Mouse (Mus musculus) thymus, adult 2 months (tissue): ENCODE results near the gene Alyref2. TPM values are rescaled to one million over a fixed set of nuclear protein-coding genes. Genes with fewer than 3 reads are reported as not detected.
A peak's percentile ranks its signal among the peaks of the same experiment; 100 is the strongest.

Experiments used
- DNase-seq: peaks from one replicate; pipeline ENCODE4 v3.0.0; 2021
- H3K27ac ChIP-seq: fragments of 200-500 bp; 2 replicates; pipeline ENCODE4 v1.5.1; 2012; ENCODE audit warnings: low read length, control low read depth; ENCODE audit not compliant: control insufficient read depth, insufficient read depth
- H3K27me3 ChIP-seq: fragments of 200-500 bp; 2 replicates; pipeline ENCODE4 v1.6.1; 2012; ENCODE audit warnings: mild to moderate bottlenecking, low read length, moderate library complexity, mixed read lengths; ENCODE audit not compliant: control insufficient read depth, insufficient read depth
- H3K36me3 ChIP-seq: fragments of 200-500 bp; 2 replicates; pipeline ENCODE4 v1.6.1; 2012; ENCODE audit warnings: mild to moderate bottlenecking, low read length, moderate library complexity; ENCODE audit not compliant: control insufficient read depth, insufficient read depth
- H3K4me1 ChIP-seq: fragments of 200-500 bp; replicated peaks from 2 replicates; pipeline ENCODE4 v1.6.1; 2012; ENCODE audit warnings: low read length; ENCODE audit not compliant: control insufficient read depth, insufficient read depth
- H3K4me3 ChIP-seq: fragments of 200-500 bp; 2 replicates; pipeline ENCODE4 v1.5.1; 2012; ENCODE audit warnings: mild to moderate bottlenecking, low read length, control low read depth, moderate library complexity; ENCODE audit not compliant: control insufficient read depth, insufficient read depth
- CTCF ChIP-seq: fragments of 200-500 bp; IDR thresholded peaks from 2 replicates; pipeline ENCODE4 v1.5.1; 2012; ENCODE audit warnings: mild to moderate bottlenecking, control low read depth, low read length, moderate library complexity, borderline replicate concordance; ENCODE audit not compliant: control insufficient read depth, poor library complexity, insufficient read depth; ENCODE audit errors: extremely low read depth
- POLR2A ChIP-seq: fragments of 200-500 bp; IDR thresholded peaks from 2 replicates; pipeline ENCODE4 v1.6.1; 2012; ENCODE audit warnings: mild to moderate bottlenecking, low read length, control low read depth, moderate library complexity; ENCODE audit not compliant: control insufficient read depth, poor library complexity, insufficient read depth; ENCODE audit errors: extremely low read depth
- WGBS: fragments of 180-500 bp; shearing (Covaris S2); methylation state at CpG from one replicate; pipeline ENCODE4 v1.1.7; 2018; 5-methylcytosine and 5-hydroxymethylcytosine counted together
- polyA plus RNA-seq: library from polyadenylated mRNA; depleted of rRNA; stranded (reverse); fragments of >200 nt; gene quantifications from 2 replicates; pipeline ENCODE4 v1.2.3, GENCODE M21; 2012

The Alyref2 gene
- polyA plus RNA-seq, 1 experiment = 6.6 TPM

DNA sequence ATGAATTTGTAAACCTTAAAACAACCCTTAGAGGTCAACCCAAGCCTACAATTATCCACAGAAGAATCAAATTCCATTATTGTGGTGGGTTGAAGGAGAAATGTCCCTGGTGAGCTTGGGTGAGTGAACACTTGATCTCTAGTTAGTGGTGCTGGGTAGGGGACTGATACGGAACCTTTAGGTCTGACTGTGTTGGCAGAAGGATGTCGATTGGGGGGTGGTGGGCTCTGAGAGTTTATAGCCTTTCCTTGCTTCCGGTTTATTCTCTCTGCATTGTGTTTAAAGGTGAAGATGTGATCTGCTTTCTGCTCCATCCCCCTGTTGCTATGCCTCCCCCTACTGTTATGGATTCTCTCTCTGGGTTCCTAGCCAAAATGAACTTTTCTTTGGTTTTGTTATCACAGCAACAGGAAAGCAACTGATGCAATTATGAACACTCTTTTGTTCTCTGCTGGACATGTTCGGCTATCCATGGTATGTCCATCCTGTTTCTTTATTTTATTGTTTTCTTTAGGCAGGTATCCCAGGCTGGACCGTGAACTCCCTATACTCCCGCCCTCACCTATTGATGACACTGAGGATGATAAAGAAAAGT is 2.2 kb upstream of the Alyref2 start:
- no peak for DNase-seq
- H3K27me3 ChIP-seq = no peaks in the 10 kb centered on the region
- WGBS = 76% methylated on average over 6 of the region's 6 CpGs
- peaks cover 3% of the 10 kb centered on the region; the same call in 1 of the 2 replicates for H3K4me1 ChIP-seq
- TF ChIP-seq CTCF (no peak), POLR2A (no peak)
- no peaks in the 10 kb centered on the region for H3K36me3 ChIP-seq
- H3K4me3 ChIP-seq = no peak overlapping the region
- no peak overlapping the region for H3K27ac ChIP-seq

DNA sequence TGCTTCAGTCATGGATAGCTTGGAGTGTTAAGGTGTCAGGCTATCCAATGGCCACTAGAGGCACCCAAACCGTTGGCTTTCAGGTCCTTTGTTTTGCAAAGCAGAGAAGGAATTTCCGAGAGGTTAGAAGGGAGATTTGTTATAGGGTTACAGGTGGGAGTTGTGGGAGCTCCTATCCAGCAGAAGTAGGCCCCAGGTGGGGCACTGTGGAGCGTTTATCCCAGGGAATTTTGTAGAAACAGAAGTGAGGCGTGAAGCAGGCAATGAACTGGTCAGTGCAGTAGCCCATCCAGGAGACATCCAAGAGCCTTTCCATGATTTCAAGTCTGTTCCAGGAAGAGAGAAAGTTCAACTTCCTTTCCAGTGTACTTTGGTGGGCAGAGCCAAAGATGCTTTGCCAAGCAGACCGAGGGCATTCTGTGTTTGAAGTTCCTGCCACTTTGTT is 1.6 kb upstream of the Alyref2 start:
- DNase-seq = no peak
- Histone ChIP-seq H3K27ac (peak overlapping the region; percentile 8; the same call in 1 of the 2 replicates), H3K4me3 (no peak overlapping the region), H3K27me3 (no peaks in the 10 kb centered on the region), H3K36me3 (no peaks in the 10 kb centered on the region), H3K4me1 (peaks cover 3% of the 10 kb centered on the region; the same call in 1 of the 2 replicates)
- TF ChIP-seq POLR2A (no peak), CTCF (no peak)
- WGBS = 19% methylated on average over 5 of the region's 5 CpGs

DNA sequence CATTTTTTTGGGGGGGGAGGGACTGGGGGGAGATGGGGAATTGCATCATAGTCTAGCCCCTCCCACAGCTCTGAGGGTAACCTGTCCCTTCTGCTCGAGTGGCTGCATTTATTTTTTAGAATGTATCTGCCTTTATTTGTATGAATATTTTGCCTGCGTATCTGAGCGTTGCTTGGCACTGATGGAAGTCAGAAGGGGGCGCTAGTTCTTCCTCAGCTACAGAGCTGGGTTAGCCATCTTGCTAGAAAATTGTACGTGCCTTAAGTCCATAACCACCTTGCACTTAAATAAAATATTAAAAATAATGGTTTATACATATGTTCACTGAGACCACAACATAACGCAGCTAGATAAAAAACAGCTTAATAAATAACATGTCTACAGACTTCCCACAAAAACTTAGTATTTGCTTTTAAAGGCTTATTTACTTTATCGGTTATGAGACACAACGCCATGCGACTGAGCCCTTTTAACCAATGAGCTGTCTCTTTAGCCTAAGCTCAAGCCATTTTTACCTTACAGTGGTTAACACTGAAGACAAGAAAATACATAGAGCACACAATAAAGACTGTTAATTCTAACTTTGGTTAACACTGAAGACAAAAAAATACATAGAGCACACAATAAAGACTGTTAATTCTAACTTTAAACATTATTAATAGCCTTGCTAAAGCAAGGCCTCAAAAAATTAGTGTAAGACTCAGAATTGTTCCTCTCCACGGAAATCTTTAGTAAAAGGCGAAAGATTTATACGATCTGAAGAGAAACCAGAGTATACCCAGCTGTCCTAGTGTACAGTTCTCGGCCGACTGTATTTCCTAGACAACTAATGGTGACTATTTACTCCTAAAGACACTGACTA is 659 bp upstream of the Alyref2 start:
- peak; percentile 33 for DNase-seq

DNA sequence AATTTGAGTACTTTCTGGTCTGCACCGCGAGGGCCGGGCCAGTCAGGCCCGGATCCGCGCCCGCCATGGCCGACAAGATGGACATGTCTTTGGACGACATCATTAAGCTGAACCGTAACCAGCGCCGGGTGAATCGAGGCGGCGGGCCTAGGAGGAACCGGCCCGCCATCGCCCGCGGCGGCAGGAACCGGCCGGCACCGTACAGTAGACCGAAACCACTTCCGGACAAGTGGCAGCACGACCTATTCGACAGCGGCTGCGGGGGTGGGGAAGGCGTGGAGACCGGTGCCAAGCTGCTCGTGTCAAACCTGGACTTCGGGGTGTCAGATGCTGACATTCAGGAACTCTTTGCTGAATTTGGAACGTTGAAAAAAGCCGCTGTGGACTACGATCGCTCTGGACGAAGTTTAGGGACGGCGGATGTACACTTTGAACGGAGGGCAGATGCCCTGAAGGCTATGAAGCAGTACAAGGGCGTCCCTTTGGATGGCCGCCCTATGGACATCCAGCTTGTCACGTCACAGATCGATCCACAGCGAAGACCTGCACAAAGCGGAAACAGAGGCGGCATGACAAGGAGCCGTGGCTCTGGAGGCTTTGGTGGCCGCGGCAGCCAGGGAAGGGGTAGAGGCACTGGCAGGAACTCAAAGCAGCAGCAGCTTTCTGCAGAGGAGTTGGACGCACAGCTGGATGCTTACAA is 464 bp downstream of the Alyref2 start:
- peak; percentile 69 for DNase-seq
- peaks cover 3% of the 10 kb centered on the region; the same call in 1 of the 2 replicates for H3K4me1 ChIP-seq
- WGBS = 3% methylated on average over 53 of the region's 53 CpGs
- H3K4me3 ChIP-seq = peak overlapping the region; percentile 65
- no peaks in the 10 kb centered on the region for H3K27me3 ChIP-seq
- TF ChIP-seq POLR2A = no peak
- no peak; the same call in 1 of the 2 replicates for TF ChIP-seq CTCF
- H3K27ac ChIP-seq = peak overlapping the region; percentile 84
- no peaks in the 10 kb centered on the region for H3K36me3 ChIP-seq

More for the DNA sequence above, 659 bp upstream of the Alyref2 start:
- peaks cover 3% of the 10 kb centered on the region; the same call in 1 of the 2 replicates for H3K4me1 ChIP-seq
- no peak overlapping the region for H3K4me3 ChIP-seq
- peak overlapping the region; percentile 60; the same call in 1 of the 2 replicates for H3K27ac ChIP-seq
- TF ChIP-seq POLR2A (no peak), CTCF (no peak)
- no peaks in the 10 kb centered on the region for H3K27me3 ChIP-seq
- WGBS = 1% methylated on average over 14 of the region's 14 CpGs
- H3K36me3 ChIP-seq = no peaks in the 10 kb centered on the region

DNA sequence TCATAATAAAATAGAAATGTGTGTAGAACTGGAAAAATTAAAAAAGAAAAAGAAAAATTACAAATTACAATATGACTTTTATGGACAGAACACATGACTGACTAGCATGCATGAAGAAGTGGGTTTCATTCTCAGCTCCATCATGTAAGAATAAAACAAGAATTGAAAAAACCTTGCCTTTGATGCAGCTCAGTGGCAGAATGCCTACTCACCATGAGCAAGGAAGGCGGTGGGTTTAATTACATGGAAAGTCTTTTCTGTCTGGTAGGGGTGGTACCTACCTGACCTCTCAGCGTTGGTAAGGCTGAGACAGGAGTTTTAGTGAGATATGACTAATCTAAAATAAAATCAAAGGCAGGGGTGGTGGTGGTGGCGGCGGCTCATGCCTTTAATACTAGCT is 1.3 kb downstream of the Alyref2 start:
- 49% methylated on average over 4 of the region's 4 CpGs for WGBS
- no peaks in the 10 kb centered on the region for H3K36me3 ChIP-seq
- no peaks in the 10 kb centered on the region for H3K27me3 ChIP-seq
- H3K4me1 ChIP-seq = peaks cover 3% of the 10 kb centered on the region; the same call in 1 of the 2 replicates
- H3K4me3 ChIP-seq = no peak overlapping the region
- no peak for DNase-seq
- TF ChIP-seq CTCF (no peak), POLR2A (no peak)
- H3K27ac ChIP-seq = no peak overlapping the region

DNA sequence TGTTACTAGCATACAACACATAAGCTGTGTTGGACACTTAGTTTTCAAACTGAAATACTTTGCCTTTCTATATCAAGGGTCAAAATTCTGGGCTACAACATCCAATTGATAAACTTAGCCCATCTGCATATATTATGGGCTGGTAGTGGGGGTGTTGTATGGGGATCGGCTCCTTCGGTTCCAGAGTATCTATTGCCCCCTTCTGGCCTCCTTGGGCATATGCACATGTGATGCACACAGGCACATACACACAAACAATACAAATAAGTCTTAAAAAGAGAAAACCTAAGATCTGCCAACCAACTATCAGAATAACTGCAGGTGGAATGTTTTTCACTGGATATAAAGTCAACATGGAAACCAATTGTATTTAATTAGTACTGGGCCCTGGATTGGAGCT is 10.0 kb downstream of the Alyref2 start:
- no peak for TF ChIP-seq CTCF
- no peak for TF ChIP-seq POLR2A
- Histone ChIP-seq H3K27ac (no peak overlapping the region), H3K27me3 (no peaks in the 10 kb centered on the region), H3K36me3 (no peaks in the 10 kb centered on the region), H3K4me1 (no peaks in the 10 kb centered on the region; the same call in 1 of the 2 replicates), H3K4me3 (no peak overlapping the region)
- no peak for DNase-seq
- 91% methylated on average over 2 of the region's 2 CpGs for WGBS

DNA sequence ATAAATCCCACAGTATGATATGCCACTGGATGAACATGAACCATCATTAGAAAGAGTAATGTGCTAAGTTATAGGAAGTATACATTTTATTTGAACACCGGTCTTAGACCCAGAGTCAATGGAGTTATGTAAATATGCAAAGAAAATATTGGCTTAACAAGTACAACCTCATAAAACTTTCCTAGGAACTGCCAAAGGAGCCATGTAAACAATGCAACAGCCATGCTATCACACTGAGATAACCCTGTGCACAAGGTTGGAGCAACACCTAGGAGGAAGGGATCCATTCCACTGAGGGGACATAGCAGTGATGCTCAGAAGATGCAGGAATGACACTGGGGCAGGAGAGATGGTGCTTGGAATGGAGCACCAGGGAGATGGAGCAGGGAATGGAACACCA is 10.5 kb downstream of the Alyref2 start:
- Histone ChIP-seq H3K4me1 (no peaks in the 10 kb centered on the region; the same call in 1 of the 2 replicates), H3K4me3 (no peak overlapping the region), H3K36me3 (no peaks in the 10 kb centered on the region), H3K27ac (no peak overlapping the region), H3K27me3 (no peaks in the 10 kb centered on the region)
- DNase-seq = no peak
- 100% methylated on average over 1 of the region's 1 CpGs for WGBS
- TF ChIP-seq POLR2A (no peak), CTCF (no peak)
